Mouse (Mus musculus) myocyte (in vitro differentiated cells): ENCODE measurements around the gene Rnf130. TPM values are rescaled to one million over a fixed set of nuclear protein-coding genes. Genes with fewer than 3 reads are reported as not detected.

ENCODE experiments used
- H3K27me3 ChIP-seq: one replicate; pipeline ENCODE4 v1.6.1; 2011; ENCODE audit not compliant: control insufficient read depth, insufficient read depth, insufficient read length
- H3K36me3 ChIP-seq: one replicate; pipeline ENCODE4 v1.6.1; 2011; ENCODE audit not compliant: control insufficient read depth, insufficient read depth
- H3K4me2 ChIP-seq: one replicate; pipeline ENCODE4 v1.6.1; 2011; ENCODE audit warnings: low read depth, control low read depth
- H3K4me3 ChIP-seq: one replicate; pipeline ENCODE4 v1.5.1; 2011; ENCODE audit warnings: mild to moderate bottlenecking, control low read depth, moderate library complexity
- H3K79me2 ChIP-seq: one replicate; pipeline ENCODE4 v1.6.1; 2011; ENCODE audit not compliant: control insufficient read depth, insufficient read depth
- H3ac ChIP-seq: one replicate; pipeline ENCODE4 v1.6.1; 2011; ENCODE audit not compliant: control insufficient read depth, insufficient read length
- CEBPB ChIP-seq: IDR thresholded peaks from 2 replicates; pipeline ENCODE4 v1.6.1; 2011; ENCODE audit warnings: mild to moderate bottlenecking, moderate library complexity; ENCODE audit not compliant: poor library complexity, insufficient read depth, severe bottlenecking
- E2F4 ChIP-seq: IDR thresholded peaks from one replicate; pipeline ENCODE4 v1.6.1; 2011; ENCODE audit warnings: mild to moderate bottlenecking, control low read depth, moderate library complexity; ENCODE audit not compliant: insufficient read depth
- MAX ChIP-seq: IDR thresholded peaks from one replicate; pipeline ENCODE4 v1.6.1; 2011; ENCODE audit warnings: low read depth, mild to moderate bottlenecking, control low read depth
- MYOD1 ChIP-seq, 3 experiments: IDR thresholded peaks; one replicate each; pipeline ENCODE4 v1.6.1; 2011; ENCODE audit warnings: control low read depth in 2 of 3, low read depth in 2 of 3, mild to moderate bottlenecking in 2 of 3, moderate library complexity in 1 of 3; ENCODE audit not compliant: insufficient read length in 2 of 3, control insufficient read depth in 1 of 3
- MYOG ChIP-seq, 3 experiments: IDR thresholded peaks; one replicate each; pipeline ENCODE4 v1.6.1; 2011; ENCODE audit warnings: control low read depth in 2 of 3, low read depth in 2 of 3, mild to moderate bottlenecking in 2 of 3; ENCODE audit not compliant: insufficient read length in 2 of 3, control insufficient read depth in 1 of 3, insufficient read depth in 1 of 3
- POLR2A ChIP-seq: IDR thresholded peaks from one replicate; pipeline ENCODE4 v1.6.1; 2011; ENCODE audit warnings: low read depth, mild to moderate bottlenecking, control low read depth, moderate library complexity; ENCODE audit not compliant: insufficient read length
- POLR2AphosphoS2 ChIP-seq: IDR thresholded peaks from one replicate; pipeline ENCODE4 v1.6.1; 2011; ENCODE audit warnings: low read depth, control low read depth; ENCODE audit not compliant: insufficient read length
- REST ChIP-seq: IDR thresholded peaks from one replicate; pipeline ENCODE4 v1.6.1; 2011; ENCODE audit warnings: mild to moderate bottlenecking, control low read depth, moderate library complexity; ENCODE audit not compliant: insufficient read depth, insufficient read length
- SRF ChIP-seq: IDR thresholded peaks from one replicate; pipeline ENCODE4 v1.6.1; 2011; ENCODE audit warnings: low read depth; ENCODE audit not compliant: control insufficient read depth, insufficient read length
- TCF12 ChIP-seq: IDR thresholded peaks from one replicate; pipeline ENCODE4 v1.6.1; 2011; ENCODE audit warnings: mild to moderate bottlenecking, control low read depth; ENCODE audit not compliant: poor library complexity, insufficient read depth, severe bottlenecking
- TCF3 ChIP-seq: IDR thresholded peaks from one replicate; pipeline ENCODE4 v1.6.1; 2011; ENCODE audit warnings: low read depth, control low read depth; ENCODE audit not compliant: insufficient read length
- USF1 ChIP-seq: IDR thresholded peaks from one replicate; pipeline ENCODE4 v1.6.1; 2011; ENCODE audit warnings: low read depth, mild to moderate bottlenecking, control low read depth, moderate library complexity
- polyA plus RNA-seq: library from polyadenylated mRNA; unstranded; fragments of >200 nt; fragmentation: generic; extraction: Trizol; gene quantifications from one replicate; pipeline ENCODE4 v1.2.1, GENCODE M21; 2012; ENCODE audit warnings: missing spikeins

The Rnf130 gene
- polyA plus RNA-seq, 1 experiment: not detected

DNA sequence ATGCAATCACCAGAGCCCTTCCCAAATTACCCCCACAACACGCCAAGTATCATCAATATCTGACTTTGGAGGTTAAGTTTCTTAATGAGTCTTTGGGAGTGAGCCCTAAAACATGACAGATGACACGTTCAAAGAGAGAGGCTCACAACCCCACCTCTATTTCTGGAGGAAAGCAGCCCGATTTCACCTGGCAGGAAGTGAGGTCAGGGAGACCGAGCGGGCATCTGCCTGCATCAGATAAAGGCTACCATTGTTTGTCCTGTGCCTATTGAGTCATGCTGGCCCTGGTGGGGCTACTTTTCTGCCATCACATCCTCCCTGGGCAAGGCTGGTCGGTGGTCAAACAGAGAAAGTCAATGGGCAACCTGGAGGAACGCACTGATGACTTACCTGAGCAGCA lies 7.6 kb upstream of the Rnf130 start:
- Histone ChIP-seq H3K79me2 (no peaks in the 10 kb centered on the region), H3K36me3 (no peaks in the 10 kb centered on the region), H3K27me3 (peaks cover 33% of the 10 kb centered on the region), H3ac (no peak overlapping the region), H3K4me3 (no peak overlapping the region), H3K4me2 (no peak overlapping the region)
- TF ChIP-seq E2F4: no peak
- no peak for TF ChIP-seq MYOG (IDR thresholded peaks at IDR 0.05; ENCODE audit: control insufficient read depth in 1 of 3, insufficient read depth in 1 of 3, insufficient read length in 2 of 3, low read depth in 2 of 3)
- no peak for TF ChIP-seq REST
- TF ChIP-seq CEBPB: no peak
- no peak for TF ChIP-seq MYOD1 (IDR thresholded peaks at IDR 0.05; ENCODE audit: control insufficient read depth in 1 of 3, insufficient read length in 2 of 3, low read depth in 2 of 3)
- no peak for TF ChIP-seq SRF
- no peak for TF ChIP-seq POLR2A
- no peak for TF ChIP-seq POLR2AphosphoS2
- no peak for TF ChIP-seq MAX
- no peak for TF ChIP-seq TCF3
- TF ChIP-seq TCF12: no peak
- no peak for TF ChIP-seq USF1

GRCm38 (mm10) chr11:50018848-50019247 lies 6.3 kb upstream of the Rnf130 start:
- no peaks in the 10 kb centered on the region for H3K36me3 ChIP-seq
- no peak overlapping the region for H3K4me3 ChIP-seq
- TF ChIP-seq MYOD1 (IDR thresholded peaks at IDR 0.05; ENCODE audit: control insufficient read depth in 1 of 3, insufficient read length in 2 of 3, low read depth in 2 of 3) (no peak), POLR2AphosphoS2 (no peak), CEBPB (no peak)
- peaks cover 26% of the 10 kb centered on the region for H3K27me3 ChIP-seq
- H3ac ChIP-seq: no peak overlapping the region
- no peaks in the 10 kb centered on the region for H3K79me2 ChIP-seq
- H3K4me2 ChIP-seq: no peak overlapping the region

DNA sequence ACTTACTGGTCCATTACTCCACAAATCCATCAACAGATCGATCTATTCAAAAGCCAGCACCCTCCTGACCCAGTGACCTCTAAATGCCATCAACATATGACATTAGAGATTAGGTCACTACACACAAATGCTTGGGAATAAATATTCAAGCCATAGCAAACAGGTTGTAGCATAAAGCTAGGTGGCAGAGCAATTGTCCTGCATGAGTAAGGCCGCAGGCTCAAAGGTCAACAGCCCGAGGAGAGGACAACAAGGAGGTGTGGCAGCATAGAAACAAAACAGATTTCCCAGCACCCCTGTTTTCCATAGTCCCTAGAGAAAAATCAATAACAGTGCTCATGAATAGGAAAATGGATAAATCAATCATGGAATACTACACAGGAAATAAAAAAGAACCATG lies 3.1 kb upstream of the Rnf130 start:
- Histone ChIP-seq H3ac (no peak overlapping the region), H3K4me2 (no peak overlapping the region), H3K79me2 (no peaks in the 10 kb centered on the region), H3K4me3 (no peak overlapping the region), H3K36me3 (no peaks in the 10 kb centered on the region), H3K27me3 (peaks cover 39% of the 10 kb centered on the region)
- no peak for TF ChIP-seq SRF
- TF ChIP-seq USF1: no peak
- no peak for TF ChIP-seq TCF3
- TF ChIP-seq E2F4: no peak
- TF ChIP-seq TCF12: no peak
- no peak for TF ChIP-seq MAX
- TF ChIP-seq REST: no peak
- no peak for TF ChIP-seq CEBPB
- no peak for TF ChIP-seq MYOG (IDR thresholded peaks at IDR 0.05; ENCODE audit: control insufficient read depth in 1 of 3, insufficient read depth in 1 of 3, insufficient read length in 2 of 3, low read depth in 2 of 3)
- no peak for TF ChIP-seq POLR2AphosphoS2
- TF ChIP-seq POLR2A: no peak
- no peak for TF ChIP-seq MYOD1 (IDR thresholded peaks at IDR 0.05; ENCODE audit: control insufficient read depth in 1 of 3, insufficient read length in 2 of 3, low read depth in 2 of 3)

DNA sequence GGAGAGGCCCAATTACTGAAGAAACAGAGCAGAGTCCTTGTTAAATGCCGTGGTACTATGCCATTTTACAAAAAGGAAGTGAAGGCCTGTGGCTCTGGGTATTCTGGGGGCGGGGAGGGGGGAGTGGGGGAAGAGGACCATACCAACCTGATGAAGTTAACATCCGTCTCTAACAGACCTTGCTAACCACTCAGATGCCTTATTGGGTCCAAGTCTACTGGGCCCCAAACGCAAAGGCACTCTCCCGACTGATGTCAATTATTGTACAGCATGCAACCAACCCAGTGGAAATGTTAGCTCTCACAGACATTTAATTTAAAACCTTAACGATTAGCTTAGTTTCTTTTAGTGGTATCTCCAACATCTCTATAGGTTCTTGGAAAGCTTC lies 707 bp upstream of the Rnf130 start:
- Histone ChIP-seq H3K4me2 (no peak overlapping the region), H3K79me2 (no peaks in the 10 kb centered on the region), H3K4me3 (no peak overlapping the region), H3ac (no peak overlapping the region), H3K36me3 (no peaks in the 10 kb centered on the region), H3K27me3 (peaks cover 26% of the 10 kb centered on the region)
- no peak for TF ChIP-seq MYOG (IDR thresholded peaks at IDR 0.05; ENCODE audit: control insufficient read depth in 1 of 3, insufficient read depth in 1 of 3, insufficient read length in 2 of 3, low read depth in 2 of 3)
- no peak for TF ChIP-seq MYOD1 (IDR thresholded peaks at IDR 0.05; ENCODE audit: control insufficient read depth in 1 of 3, insufficient read length in 2 of 3, low read depth in 2 of 3)
- no peak for TF ChIP-seq USF1
- TF ChIP-seq REST: no peak
- TF ChIP-seq POLR2A: no peak
- TF ChIP-seq CEBPB: no peak
- TF ChIP-seq TCF3: no peak
- TF ChIP-seq SRF: no peak

- TF ChIP-seq MYOD1 (IDR thresholded peaks at IDR 0.05; ENCODE audit: control insufficient read depth in 1 of 3, insufficient read length in 2 of 3, low read depth in 2 of 3) (no peak), POLR2A (no peak), MYOG (IDR thresholded peaks at IDR 0.05; ENCODE audit: control insufficient read depth in 1 of 3, insufficient read depth in 1 of 3, insufficient read length in 2 of 3, low read depth in 2 of 3) (no peak), CEBPB (no peak), REST (no peak), SRF (no peak), TCF12 (no peak), E2F4 (no peak), MAX (no peak), TCF3 (no peak), POLR2AphosphoS2 (no peak), USF1 (no peak)
- no peak overlapping the region for H3K4me3 ChIP-seq
- no peaks in the 10 kb centered on the region for H3K79me2 ChIP-seq
- peaks cover 26% of the 10 kb centered on the region for H3K27me3 ChIP-seq
- no peak overlapping the region for H3K4me2 ChIP-seq
- no peak overlapping the region for H3ac ChIP-seq
- H3K36me3 ChIP-seq: no peaks in the 10 kb centered on the region
Measured at GRCm38 (mm10) chr11:50025721-50026520, 775 bp downstream of the Rnf130 start.
